Mouse (Mus musculus) central nervous system, embryonic 18 days (tissue): ENCODE measurements around the gene Rpl34. TPM values are rescaled to one million over a fixed set of nuclear protein-coding genes. Genes with fewer than 3 reads are reported as not detected.

ENCODE experiments used
- polyA plus RNA-seq: library from polyadenylated mRNA; depleted of rRNA; stranded (reverse); fragments of >200 nt; gene quantifications from 2 replicates; pipeline ENCODE4 v1.2.3, GENCODE M21; 2012; rRNA removed

Gene Rpl34
- 1,881 and 2,117 TPM in 2 replicates for polyA plus RNA-seq

DNA sequence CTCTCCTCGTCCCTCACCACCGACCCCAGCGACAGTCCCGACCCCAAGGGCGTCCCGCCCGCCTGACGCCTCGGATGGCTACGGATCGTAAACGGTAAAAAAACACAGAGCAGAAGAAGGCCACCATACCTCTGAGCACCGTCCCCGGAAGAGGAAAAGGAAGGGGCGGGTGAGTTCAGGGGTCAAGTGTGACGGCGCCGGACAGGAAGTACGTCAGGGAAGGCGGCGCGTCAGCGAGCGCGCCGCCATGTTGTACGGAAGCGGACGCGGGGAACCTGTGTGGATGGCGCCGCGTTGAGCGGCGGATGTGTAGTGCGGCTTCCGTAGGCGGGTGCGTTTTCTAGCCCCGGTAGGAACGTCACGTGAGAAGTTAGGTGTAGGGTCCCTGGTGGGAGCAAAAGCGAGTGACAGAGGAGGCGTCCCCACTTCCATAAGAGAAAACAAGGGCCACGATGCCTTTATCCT, at the start of gene Rpl34:
TSS of gene Rpl34 (minus strand) at position 210 of the 465 bp plus-strand sequence.

DNA sequence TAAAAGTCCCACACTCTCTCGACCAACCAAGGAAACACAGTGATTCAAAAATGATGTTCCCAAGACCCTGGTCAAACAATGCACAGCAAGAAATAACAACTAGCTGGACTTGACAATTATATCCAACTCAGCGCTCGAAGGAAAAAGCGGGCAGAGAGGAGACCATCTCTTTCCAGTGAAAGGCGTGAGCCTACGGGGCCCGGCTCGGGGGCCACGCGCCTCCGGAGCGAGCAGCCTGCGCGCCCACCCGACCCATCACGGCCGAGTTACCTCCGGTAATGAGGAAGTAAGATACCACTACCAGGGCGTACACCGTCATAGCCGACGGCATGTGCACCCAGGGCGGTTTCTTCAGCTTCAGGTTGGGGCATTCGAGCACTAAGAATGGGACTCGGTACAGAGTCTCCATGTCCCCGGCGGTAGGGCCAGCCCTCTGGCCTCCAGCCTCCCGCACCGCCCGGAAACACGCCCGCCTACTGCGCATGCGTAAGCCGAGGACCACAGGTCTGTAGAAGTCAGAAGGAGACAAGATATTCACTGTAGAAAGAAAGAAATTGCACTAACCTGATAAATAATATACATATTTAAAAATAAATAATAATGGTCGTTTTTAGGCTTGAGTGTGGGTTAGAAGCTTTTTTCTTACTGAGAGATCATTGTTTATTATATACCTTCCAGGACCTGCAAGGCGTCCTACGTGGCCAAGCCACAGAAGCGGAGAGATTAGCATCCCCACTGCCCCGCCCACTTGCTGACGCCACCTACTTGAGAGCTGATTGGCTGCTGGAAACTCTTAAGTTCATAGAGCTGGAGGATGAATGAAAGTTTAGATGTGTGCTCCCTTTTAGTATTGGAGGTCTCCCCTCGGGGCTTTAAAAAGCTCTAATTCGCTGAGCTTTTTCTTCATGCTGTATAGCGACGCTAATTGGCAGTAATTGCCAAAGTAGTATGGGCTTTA, 21.0 kb downstream of the Rpl34 start, which contains the start of gene Ostc:
TSS of gene Ostc (minus strand) at position 478 of the 958 bp plus-strand sequence.

Other genes with a start within 250 kb of the Rpl34 start
- gene Etnppl, start 113.0 kb downstream of the Rpl34 start, polyA plus RNA-seq = 0.04 and 0.05 TPM in 2 replicates
- gene Ostc, start 21.0 kb downstream of the Rpl34 start, polyA plus RNA-seq = 106 and 123 TPM in 2 replicates